Mouse (Mus musculus) liver, adult 2 months (tissue): ENCODE measurements around the gene 1700001P01Rik.

Experiments
- CTCF ChIP-seq: fragments of 200-500 bp; IDR thresholded peaks from 2 replicates; pipeline ENCODE4 v1.5.1; 2011; ENCODE audit warnings: low read depth, low read length, control low read depth
- POLR2A ChIP-seq: fragments of 200-500 bp; IDR thresholded peaks from 2 replicates; pipeline ENCODE4 v1.6.1; 2011; ENCODE audit warnings: low read length, control low read depth; ENCODE audit not compliant: insufficient read depth; ENCODE audit errors: extremely low read depth

DNA sequence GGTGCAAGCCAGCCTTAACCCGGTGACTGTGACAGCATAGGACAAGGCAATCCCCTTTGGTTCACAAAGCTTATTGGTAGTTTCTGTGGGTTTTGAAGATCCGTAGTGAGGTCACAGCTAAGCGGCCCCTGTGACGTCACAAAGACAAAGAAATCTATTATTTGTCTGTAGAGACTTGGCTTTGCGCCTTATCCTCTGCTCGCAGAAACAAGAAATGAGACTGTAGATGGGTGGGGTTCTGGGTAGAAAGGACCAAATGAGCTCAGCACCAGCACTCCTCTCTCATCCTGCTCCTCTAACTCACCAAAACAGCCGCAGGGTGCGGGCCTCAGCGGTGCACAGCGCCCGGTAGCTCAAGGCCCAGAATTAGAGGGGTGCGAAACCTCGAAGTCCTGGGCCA, 532 bp downstream of the 1700001P01Rik start:
- TF ChIP-seq POLR2A (no peak), CTCF (no peak)
